Mouse (Mus musculus): Measurements from ENCODE around the gene Trip4. TPM values are rescaled to one million over a fixed set of nuclear protein-coding genes. Genes with fewer than 3 reads are reported as not detected.

The Trip4 gene
- polyA plus RNA-seq (2017; shearing (Covaris generic)), result 23.4 TPM

DNA sequence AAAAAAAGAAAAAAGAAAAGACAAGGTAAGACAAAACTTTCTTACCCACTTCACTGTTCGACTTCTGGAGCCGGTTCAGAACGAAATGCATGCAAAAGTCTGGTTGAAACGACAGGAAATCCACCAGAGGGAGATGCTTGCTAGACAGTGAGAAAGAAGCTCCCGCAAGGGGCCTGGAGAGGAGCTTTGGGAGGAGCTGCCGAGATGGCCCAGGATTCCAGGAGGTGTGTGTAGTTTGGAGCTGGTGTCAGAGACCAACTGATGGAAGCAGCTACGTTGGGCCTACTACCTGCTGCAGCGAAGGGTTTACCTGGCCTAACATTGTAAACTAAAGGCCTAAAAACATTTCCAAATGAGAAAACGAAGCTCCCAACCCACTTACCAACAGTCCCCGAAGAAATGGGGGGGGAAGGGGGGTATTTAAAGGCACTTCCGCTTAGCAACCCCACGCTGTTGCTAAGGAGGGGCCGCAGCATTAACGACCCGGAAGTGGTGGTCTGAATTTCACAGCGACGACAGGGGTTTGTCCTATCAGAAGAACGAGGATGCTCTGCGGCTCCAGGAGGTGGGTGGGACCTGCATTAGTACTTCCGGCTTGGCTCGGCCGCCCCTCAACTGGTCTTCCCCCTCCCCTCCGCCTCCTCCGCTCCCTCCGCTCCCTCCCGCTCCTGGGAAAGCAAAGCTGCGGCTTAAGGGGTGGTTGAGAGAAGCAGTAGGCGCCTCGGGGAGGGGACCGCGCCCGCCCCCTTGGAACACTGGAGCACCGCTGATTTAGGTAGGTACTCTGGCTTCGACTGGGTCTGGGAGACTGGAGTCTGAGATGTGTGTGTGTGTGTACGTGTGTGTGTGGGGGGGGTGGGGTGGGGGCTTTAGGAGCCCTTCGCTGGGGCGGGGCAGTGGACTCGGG, at the start of gene Trip4, which contains the start of gene Csnk1g1:
TSS of gene Trip4 (minus strand) at position 401 of the 907 bp plus-strand sequence.
TSS of gene Csnk1g1 (plus strand) at position 531 of the 907 bp plus-strand sequence.

DNA sequence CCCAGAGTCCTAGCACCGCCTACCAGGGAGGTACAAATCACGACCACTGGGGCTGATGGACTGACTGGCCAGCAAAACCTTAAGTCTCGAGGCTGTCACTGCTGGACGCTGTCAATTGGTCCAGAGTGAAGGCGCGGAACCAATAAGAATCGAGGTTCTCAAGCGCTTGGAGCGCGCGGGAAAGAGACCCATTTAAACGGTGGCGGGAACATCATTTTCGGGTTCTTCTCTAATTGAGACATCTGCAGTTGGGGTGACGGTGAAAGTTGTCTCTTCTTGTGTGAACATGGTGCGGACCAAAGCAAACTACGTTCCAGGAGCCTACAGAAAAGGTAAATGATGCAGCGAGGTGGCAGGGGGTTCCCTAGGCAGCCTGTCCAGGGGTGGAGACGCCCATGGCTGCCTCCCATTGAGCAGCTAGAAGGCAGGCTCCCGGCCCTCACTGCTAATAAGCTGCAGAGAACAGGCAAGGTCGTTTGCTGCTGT, 18.4 kb downstream of the Trip4 start, which contains the start of gene Pclaf:
TSS of gene Pclaf (plus strand) at position 95 of the 486 bp plus-strand sequence.

DNA sequence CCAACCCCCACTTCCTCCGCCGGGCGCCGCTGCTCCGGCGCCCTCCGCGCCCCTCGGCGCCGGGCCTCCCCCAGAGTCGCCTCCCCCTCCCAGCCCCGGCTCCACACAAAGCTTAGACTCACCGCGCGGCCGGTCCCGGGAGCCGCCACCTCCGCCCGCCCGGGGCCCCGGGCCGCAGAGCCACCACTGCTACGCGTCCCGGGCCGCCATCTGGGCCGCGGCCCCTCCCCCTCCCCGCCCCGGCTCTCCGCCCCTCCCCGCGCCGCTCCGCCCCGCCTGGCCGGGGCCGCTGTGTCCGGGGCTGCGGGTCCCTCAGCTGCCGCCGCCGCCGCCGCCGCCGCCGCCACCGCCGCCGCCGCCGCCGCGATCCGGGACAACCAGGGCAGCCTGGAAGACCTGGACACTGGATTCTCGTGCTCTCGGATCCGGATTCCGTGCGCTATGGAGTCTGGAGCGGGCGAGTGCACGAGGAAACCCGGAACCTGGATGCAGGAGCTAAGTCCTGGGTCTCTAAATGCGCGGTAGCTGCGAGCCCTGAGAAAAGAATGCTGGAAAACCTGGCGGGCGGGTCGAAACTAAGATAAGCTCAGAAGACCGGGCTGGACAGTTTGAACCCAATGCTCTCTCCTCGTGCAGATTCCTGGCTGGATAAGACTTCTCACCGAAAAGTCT, 81.1 kb downstream of the Trip4 start, which contains the start of gene Zfp609:
TSS of gene Zfp609 (minus strand) at position 221 of the 672 bp plus-strand sequence.

Other genes starting within 250 kb of the Trip4 start
- gene Oaz2, start 240.8 kb downstream of the Trip4 start, polyA plus RNA-seq (2017; shearing (Covaris generic)), result 71.8 TPM
- gene Zfp609, start 81.2 kb downstream of the Trip4 start, polyA plus RNA-seq (2017; shearing (Covaris generic)), result 6.0 TPM
- gene Pclaf, start 18.6 kb downstream of the Trip4 start, polyA plus RNA-seq (2017; shearing (Covaris generic)), result 0.15 TPM
- gene Csnk1g1, start 130 bp upstream of the Trip4 start, polyA plus RNA-seq (2017; shearing (Covaris generic)), result 38.5 TPM
- 180 TPM for gene Ppib, start 151.4 kb upstream of the Trip4 start, polyA plus RNA-seq (2017; shearing (Covaris generic))
- 0.58 TPM for gene Snx22, start 160.9 kb upstream of the Trip4 start, polyA plus RNA-seq (2017; shearing (Covaris generic))
- 120 TPM for gene Snx1, start 217.8 kb upstream of the Trip4 start, polyA plus RNA-seq (2017; shearing (Covaris generic))
- 66.5 TPM for gene Ciao2a, start 217.8 kb upstream of the Trip4 start, polyA plus RNA-seq (2017; shearing (Covaris generic))
- not detected for gene Dapk2, start 249.4 kb upstream of the Trip4 start, polyA plus RNA-seq (2017; shearing (Covaris generic))